ENCODE assay signal across 17 mouse cellular contexts in genomic region chr14:30886204-30886603, GRCm38 (mm10). TPM values are rescaled to one million over a fixed set of nuclear protein-coding genes. Genes with fewer than 3 reads are reported as not detected.
"Had no signal": no experiment of that assay in that cellular context is flagged by ENCODE, and none has a peak within 500 bp of the region (broad histone marks: within the 10 kb centered on the region; RNA-seq: fewer than 3 reads in every experiment).

Gene Itih4 (plus strand): TSS chr14:30886476.

- H3K27ac ChIP-seq: intestine, embryonic 15.5 days; limb, embryonic 10.5 days; midbrain, embryonic 10.5 days; neural tube, embryonic 15.5 days had no signal

- ATAC-seq: intestine, embryonic 15.5 days had no signal

- H3K9me3 ChIP-seq: intestine, embryonic 15.5 days; limb, embryonic 10.5 days; midbrain, embryonic 10.5 days; neural tube, embryonic 15.5 days had no signal

- H3K36me3 ChIP-seq: intestine, embryonic 15.5 days; limb, embryonic 10.5 days; midbrain, embryonic 10.5 days; neural tube, embryonic 15.5 days had no signal

- H3K27me3 ChIP-seq: intestine, embryonic 15.5 days; neural tube, embryonic 15.5 days had no signal

- DNase-seq: kidney, adult 18-20 months; kidney, postnatal 10 days; kidney, postnatal 4 days; lung, postnatal 4 days; midbrain, embryonic 14.5 days; right cerebral cortex, adult 18-20 months; right cerebral cortex, postnatal 25 days; thymus, postnatal 4 days had no signal

- H3K4me3 ChIP-seq: intestine, embryonic 15.5 days; limb, embryonic 10.5 days; midbrain, embryonic 10.5 days; myocyte; neural tube, embryonic 15.5 days had no signal

- H3K9ac ChIP-seq: intestine, embryonic 15.5 days; neural tube, embryonic 15.5 days had no signal

- H3K4me1 ChIP-seq: neural tube, embryonic 15.5 days had no signal

- H3K4me2 ChIP-seq: intestine, embryonic 15.5 days; neural tube, embryonic 15.5 days had no signal

RNA-seq across cellular contexts. Expression of gene Itih4, which starts in this region (rescaled TPM):
- total RNA-seq: layer of hippocampus, postnatal 14 days; megakaryocyte, adult 5-6 weeks had no signal
- polyA plus RNA-seq: limb, embryonic 10.5 days; midbrain, embryonic 10.5 days; midbrain, embryonic 14.5 days; neural tube, embryonic 11.5 days; small intestine, adult 2 months had no signal
